Mouse (Mus musculus) cerebellum, adult 9-10 months (tissue): ENCODE data around the gene Gprc5b.

ENCODE experiments used
- DNase-seq: peaks from one replicate; pipeline ENCODE4 v3.0.0; 2022

Gene Gprc5b

GRCm38 (mm10) chr7:118995007-118995406 lies at the start of gene Gprc5b:
Gprc5b (minus strand) TSS chr7:118995211.
- peak; percentile 85 for DNase-seq

- DNase-seq = no peak
Measured at GRCm38 (mm10) chr7:119041502-119041901, 46.5 kb upstream of the Gprc5b start.

GRCm38 (mm10) chr7:119037581-119037980 lies 42.6 kb upstream of the Gprc5b start:
- DNase-seq = no peak

- DNase-seq = no peak
Measured at GRCm38 (mm10) chr7:119034243-119034961, 39.4 kb upstream of the Gprc5b start.

- peak; percentile 38 for DNase-seq
Measured at GRCm38 (mm10) chr7:119023394-119023921, 28.4 kb upstream of the Gprc5b start.

GRCm38 (mm10) chr7:119022238-119023156 lies 27.5 kb upstream of the Gprc5b start:
- DNase-seq = peak; percentile 41

- DNase-seq = no peak
Measured at GRCm38 (mm10) chr7:119019537-119019936, 24.5 kb upstream of the Gprc5b start.

- DNase-seq = no peak
Measured at GRCm38 (mm10) chr7:119015736-119016135, 20.7 kb upstream of the Gprc5b start.

- DNase-seq = peak; percentile 73
Measured at GRCm38 (mm10) chr7:119010854-119011529, 16.0 kb upstream of the Gprc5b start.

- no peak for DNase-seq
Measured at GRCm38 (mm10) chr7:119002501-119002900, 7.5 kb upstream of the Gprc5b start.

- no peak for DNase-seq
Measured at GRCm38 (mm10) chr7:119001965-119002364, 7.0 kb upstream of the Gprc5b start.

GRCm38 (mm10) chr7:118999857-119000256 lies 4.8 kb upstream of the Gprc5b start:
- no peak for DNase-seq

- DNase-seq = peak; percentile 96
Measured at GRCm38 (mm10) chr7:118996137-118996837, 1.3 kb upstream of the Gprc5b start.

- no peak for DNase-seq
Measured at GRCm38 (mm10) chr7:118995671-118996070, 660 bp upstream of the Gprc5b start.

- DNase-seq = peak; percentile 67
Measured at GRCm38 (mm10) chr7:118994231-118994842, 674 bp downstream of the Gprc5b start.

GRCm38 (mm10) chr7:118993597-118994230 lies 1.3 kb downstream of the Gprc5b start:
- DNase-seq = peak; percentile 44

GRCm38 (mm10) chr7:118992623-118993405 lies 2.2 kb downstream of the Gprc5b start:
- peak; percentile 39 for DNase-seq

- peak; percentile 46 for DNase-seq
Measured at GRCm38 (mm10) chr7:118992080-118992560, 2.9 kb downstream of the Gprc5b start.

- peak; percentile 26 for DNase-seq
Measured at GRCm38 (mm10) chr7:118991341-118991884, 3.6 kb downstream of the Gprc5b start.

GRCm38 (mm10) chr7:118990282-118990681 lies 4.7 kb downstream of the Gprc5b start:
- peak; percentile 11 for DNase-seq
